Mouse (Mus musculus) heart, postnatal 0 days (tissue): ENCODE data around the gene Lgals1. TPM values are rescaled to one million over a fixed set of nuclear protein-coding genes. Genes with fewer than 3 reads are reported as not detected.

Experiments
- ATAC-seq: fragments of 200-750 bp; cut with Nextera tagmentation; 2 replicates; pipeline ENCODE4 v1.8.0; 2017; ENCODE audit warnings: low read depth, moderate number of reproducible peaks, moderate library complexity; ENCODE audit not compliant: insufficient read depth
- DNase-seq: peaks from one replicate; pipeline ENCODE4 v3.0.0-alpha.2; 2016; ENCODE audit warnings: low spot score
- H3K27ac ChIP-seq: fragments of 300-500 bp; sonication (generic); 2 replicates; pipeline ENCODE4 v1.5.1; 2014; ENCODE audit warnings: low read depth, mild to moderate bottlenecking
- H3K27me3 ChIP-seq: fragments of 300-500 bp; sonication (generic); 2 replicates; pipeline ENCODE4 v1.6.1; 2014; ENCODE audit warnings: low read length, mixed read lengths; ENCODE audit not compliant: control insufficient read depth, insufficient read depth
- H3K36me3 ChIP-seq: fragments of 300-500 bp; sonication (generic); replicated peaks from 2 replicates; pipeline ENCODE4 v1.6.1; 2014; ENCODE audit warnings: low read length, mixed read lengths; ENCODE audit not compliant: control insufficient read depth, insufficient read depth
- H3K4me1 ChIP-seq: fragments of 300-500 bp; sonication (generic); 2 replicates; pipeline ENCODE4 v1.6.1; 2014; ENCODE audit warnings: antibody characterized with exemption; ENCODE audit not compliant: control insufficient read depth, insufficient read depth
- H3K4me2 ChIP-seq: fragments of 300-500 bp; sonication (generic); 2 replicates; pipeline ENCODE4 v1.6.1; 2014; ENCODE audit warnings: low read depth, mild to moderate bottlenecking, low read length, moderate library complexity
- H3K4me3 ChIP-seq: fragments of 300-500 bp; sonication (generic); 2 replicates; pipeline ENCODE4 v1.5.1; 2014; ENCODE audit warnings: low read depth, low read length
- H3K9ac ChIP-seq: fragments of 300-500 bp; sonication (generic); replicated peaks from 2 replicates; pipeline ENCODE4 v1.6.1; 2014; ENCODE audit warnings: low read depth, low read length, mixed read lengths
- H3K9me3 ChIP-seq: fragments of 300-500 bp; sonication (generic); replicated peaks from 2 replicates; pipeline ENCODE4 v1.6.1; 2016; ENCODE audit warnings: low read length; ENCODE audit not compliant: control insufficient read depth
- CTCF ChIP-seq: IDR thresholded peaks from 2 replicates; pipeline ENCODE4 v1.5.1; 2016; ENCODE audit warnings: antibody characterized with exemption, control low read depth, low read depth
- EP300 ChIP-seq: IDR thresholded peaks from 2 replicates; pipeline ENCODE4 v1.6.1; 2016; ENCODE audit warnings: antibody characterized with exemption, low read depth
- WGBS: fragments of 180-500 bp; shearing (Covaris S2); extraction: QIAGEN DNeasy Blood & Tissue Kit; methylation state at CpG from one replicate; pipeline ENCODE4 v1.1.7; 2014; 5-methylcytosine and 5-hydroxymethylcytosine counted together
- polyA plus RNA-seq: library from polyadenylated mRNA; unstranded; fragments of >200 nt; fragmentation: Nextera tagmentation; extraction: Ambion mirVana; gene quantifications from 2 replicates; pipeline ENCODE4 v1.2.1, GENCODE M21; 2015
- total RNA-seq: library from RNA; depleted of rRNA; stranded (reverse); fragments of >200 nt; gene quantifications from 2 replicates; pipeline ENCODE4 v1.2.3, GENCODE M21; 2014; ENCODE audit warnings: low replicate concordance

Lgals1 gene
- total and polyA plus RNA-seq, 2 experiments from 2014 or later = 709 to 800 TPM

GRCm38 (mm10) chr15:78934784-78935320, 8.3 kb downstream of the Lgals1 start, which contains the start of gene Nol12:
TSS of gene Nol12 (plus strand) at chr15:78934933.
- Histone ChIP-seq H3K4me2 (peak within 1 kb of the TSS; percentile 61), H3K9me3 (no peaks in the 10 kb centered on the region), H3K9ac (peak within 1 kb of the TSS; percentile 45; the same call in 1 of the 2 replicates), H3K36me3 (peaks cover 32% of the 10 kb centered on the region), H3K4me1 (peaks cover 7% of the 10 kb centered on the region; the same call in 1 of the 2 replicates), H3K27me3 (no peaks in the 10 kb centered on the region), H3K27ac (peak within 1 kb of the TSS; percentile 31; the same call in 1 of the 2 replicates), H3K4me3 (peak within 1 kb of the TSS; percentile 70)
- under 1% methylated on average over 40 of the region's 42 CpGs for WGBS
- DNase-seq (peak; percentile 90), ATAC-seq (peak; percentile 82)
- no peak for TF ChIP-seq CTCF

DNA sequence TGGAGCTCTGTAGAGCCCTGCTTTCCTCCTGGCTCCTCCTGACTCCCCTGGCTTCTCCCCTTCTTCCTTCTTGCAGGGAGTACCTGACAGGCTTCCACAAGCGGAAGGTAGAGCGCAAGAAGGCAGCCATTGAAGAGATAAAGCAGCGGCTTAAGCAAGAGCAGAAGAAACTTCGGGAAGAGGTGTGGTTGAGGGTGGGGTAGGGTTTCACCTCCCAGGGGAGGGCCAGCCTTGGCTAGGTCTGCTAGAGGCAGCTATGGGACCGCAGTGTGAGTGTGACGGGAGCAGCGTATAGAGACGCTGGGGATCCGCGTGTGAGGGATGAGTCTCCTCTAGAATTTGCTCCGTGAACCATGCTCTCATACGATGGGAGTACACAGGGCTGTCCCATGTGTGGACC, 9.9 kb downstream of the Lgals1 start:
- DNase-seq (no peak), ATAC-seq (no peak)
- H3K27me3 ChIP-seq = no peaks in the 10 kb centered on the region
- WGBS = 84% methylated on average over 12 of the region's 12 CpGs
- H3K9me3 ChIP-seq = no peaks in the 10 kb centered on the region
- H3K9ac ChIP-seq = no peak overlapping the region
- peaks cover 42% of the 10 kb centered on the region for H3K36me3 ChIP-seq
- no peak overlapping the region for H3K4me3 ChIP-seq
- no peak overlapping the region for H3K4me2 ChIP-seq
- TF ChIP-seq EP300 (no peak), CTCF (no peak)
- no peak overlapping the region for H3K27ac ChIP-seq
- peaks cover 7% of the 10 kb centered on the region; the same call in 1 of the 2 replicates for H3K4me1 ChIP-seq

DNA sequence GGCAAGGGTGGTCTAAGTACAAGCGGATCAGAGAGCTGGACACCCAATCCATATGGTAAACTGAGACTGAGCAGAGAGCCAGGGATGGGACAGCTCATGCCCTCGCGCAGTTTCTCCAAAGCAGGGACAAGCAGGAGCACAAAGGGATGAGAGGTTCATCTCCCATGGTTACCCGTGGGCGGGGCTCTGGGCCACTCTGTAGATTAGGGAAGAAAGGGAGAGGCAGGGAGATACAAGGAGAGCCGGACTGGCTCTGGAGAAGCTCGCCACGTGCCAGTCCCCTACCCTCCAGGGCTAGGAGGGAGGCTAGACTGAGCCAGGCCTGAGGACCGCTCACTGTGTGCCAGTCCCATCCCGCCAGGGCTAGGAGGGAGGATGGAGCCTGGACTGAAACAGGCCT, 10.8 kb downstream of the Lgals1 start:
- DNase-seq (no peak), ATAC-seq (no peak)
- TF ChIP-seq CTCF (no peak), EP300 (no peak)
- Histone ChIP-seq H3K4me1 (peaks cover 7% of the 10 kb centered on the region; the same call in 1 of the 2 replicates), H3K9me3 (no peaks in the 10 kb centered on the region), H3K27me3 (no peaks in the 10 kb centered on the region), H3K4me3 (no peak overlapping the region), H3K9ac (no peak overlapping the region), H3K27ac (no peak overlapping the region), H3K4me2 (no peak overlapping the region), H3K36me3 (peaks cover 44% of the 10 kb centered on the region)
- WGBS = 88% methylated on average over 10 of the region's 10 CpGs

DNA sequence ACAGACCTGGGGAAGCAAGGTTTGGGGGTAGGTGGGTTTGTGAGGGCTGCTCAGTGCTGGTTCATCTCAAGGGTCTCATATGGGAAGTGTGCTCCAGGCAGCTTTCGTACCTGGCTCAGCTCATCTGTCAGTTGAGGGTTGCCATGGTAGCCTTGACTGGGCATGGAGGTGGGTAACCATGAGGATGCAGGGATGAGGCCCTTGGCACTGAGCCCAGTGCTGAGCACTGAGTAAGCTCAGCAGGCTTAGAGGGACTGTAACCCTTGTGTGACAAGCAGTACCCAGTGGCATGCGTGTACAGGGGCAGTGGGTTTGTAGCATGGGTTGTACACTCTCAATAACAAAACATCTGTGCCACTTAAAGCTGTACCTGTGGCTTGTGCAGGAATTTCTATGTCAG, 11.4 kb downstream of the Lgals1 start:
- Histone ChIP-seq H3K36me3 (peaks cover 44% of the 10 kb centered on the region), H3K4me1 (peaks cover 9% of the 10 kb centered on the region; the same call in 1 of the 2 replicates), H3K9ac (no peak overlapping the region), H3K27me3 (no peaks in the 10 kb centered on the region), H3K4me3 (no peak overlapping the region), H3K9me3 (no peaks in the 10 kb centered on the region), H3K4me2 (no peak overlapping the region), H3K27ac (no peak overlapping the region)
- no peak for DNase-seq
- TF ChIP-seq CTCF (no peak), EP300 (no peak)
- WGBS = 84% methylated on average over 2 of the region's 2 CpGs
- ATAC-seq = no peak

DNA sequence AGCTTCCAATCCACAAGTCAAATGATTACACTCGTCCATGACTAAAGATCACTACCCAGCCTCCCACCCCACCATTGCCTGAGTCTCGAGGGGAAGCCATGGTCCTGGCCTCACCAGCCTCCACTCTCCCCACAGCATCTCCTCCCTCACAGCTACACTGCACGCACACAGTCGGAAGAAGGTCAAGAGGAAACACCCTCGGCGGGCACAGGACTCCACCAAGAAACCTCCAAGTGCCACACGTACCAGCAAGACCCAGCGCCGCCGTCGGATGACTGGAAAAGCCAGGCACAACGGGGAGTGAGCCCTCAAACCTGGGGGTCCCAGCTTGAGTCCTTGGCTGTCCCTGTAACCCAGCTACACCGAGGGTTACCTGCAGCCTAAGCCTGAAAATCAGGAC, 13.8 kb downstream of the Lgals1 start:
- ATAC-seq (no peak), DNase-seq (no peak)
- Histone ChIP-seq H3K9ac (no peak overlapping the region), H3K27me3 (no peaks in the 10 kb centered on the region), H3K4me1 (peaks cover 9% of the 10 kb centered on the region; the same call in 1 of the 2 replicates), H3K36me3 (peaks cover 44% of the 10 kb centered on the region), H3K4me3 (no peak overlapping the region), H3K27ac (no peak overlapping the region), H3K9me3 (no peaks in the 10 kb centered on the region), H3K4me2 (no peak overlapping the region)
- 89% methylated on average over 13 of the region's 13 CpGs for WGBS
- TF ChIP-seq EP300 (no peak), CTCF (no peak)

GRCm38 (mm10) chr15:78942663-78943062, 16.1 kb downstream of the Lgals1 start:
- ATAC-seq = peak; percentile 66
- Histone ChIP-seq H3K27me3 (0 out of 2 replicates have a peak, but pooled peaks cover 5% of the 10 kb centered on the region), H3K4me3 (peak overlapping the region; percentile 40), H3K4me2 (peak overlapping the region; percentile 60), H3K4me1 (0 out of 2 replicates have a peak, but pooled peaks cover 2% of the 10 kb centered on the region), H3K9me3 (no peaks in the 10 kb centered on the region), H3K9ac (no peak overlapping the region), H3K27ac (no peak overlapping the region), H3K36me3 (peaks cover 39% of the 10 kb centered on the region)
- DNase-seq = peak; percentile 75
- peak; percentile 74 for TF ChIP-seq CTCF
- TF ChIP-seq EP300 = no peak
- 2% methylated on average over 9 of the region's 9 CpGs for WGBS
